Mouse (Mus musculus) G1E (cell line): ENCODE results near the gene Ugt1a6a. TPM values are rescaled to one million over a fixed set of nuclear protein-coding genes. Genes with fewer than 3 reads are reported as not detected.

ENCODE experiments used
- ATAC-seq: 2 replicates; pipeline ENCODE4 v1.8.0; 2016; ENCODE audit warnings: mild to moderate bottlenecking; ENCODE audit not compliant: insufficient number of reproducible peaks, poor library complexity, low FRiP score, severe bottlenecking; ENCODE audit errors: extremely low read depth
- DNase-seq: peaks from one replicate; pipeline ENCODE4 v3.0.0; 2012; ENCODE audit warnings: low spot score
- H3K27me3 ChIP-seq: 2 replicates; pipeline ENCODE4 v1.6.1; 2012; ENCODE audit warnings: mild to moderate bottlenecking, low read length, inconsistent platforms; ENCODE audit not compliant: insufficient read depth
- H3K36me3 ChIP-seq: replicated peaks from 2 replicates; pipeline ENCODE3; 2012; ENCODE audit warnings: mild to moderate bottlenecking, inconsistent platforms
- H3K4me1 ChIP-seq: 2 replicates; pipeline ENCODE4 v1.6.1; 2012; ENCODE audit warnings: low read depth, low read length, inconsistent platforms, mixed read lengths; ENCODE audit not compliant: insufficient read depth
- H3K4me3 ChIP-seq: 2 replicates; pipeline ENCODE4 v1.5.1; 2012; ENCODE audit warnings: low read depth, mild to moderate bottlenecking, inconsistent platforms, low read length, moderate library complexity, mixed read lengths
- H3K9me3 ChIP-seq: replicated peaks from 2 replicates; pipeline ENCODE4 v1.6.1; 2012; ENCODE audit warnings: inconsistent platforms
- CTCF ChIP-seq: IDR thresholded peaks from 2 replicates; pipeline ENCODE4 v1.5.1; 2012; ENCODE audit warnings: low read depth, low read length, inconsistent platforms, mixed read lengths
- GATA1 ChIP-seq: IDR thresholded peaks from 2 replicates; pipeline ENCODE4 v1.6.1; 2012; ENCODE audit warnings: borderline replicate concordance, low read length, inconsistent platforms, mixed read lengths
- GATA2 ChIP-seq: IDR thresholded peaks from 2 replicates; pipeline ENCODE4 v1.6.1; 2012; ENCODE audit warnings: low read depth, low read length, inconsistent platforms, borderline replicate concordance
- POLR2AphosphoS5 ChIP-seq: IDR thresholded peaks from 2 replicates; pipeline ENCODE4 v1.6.1; 2012; ENCODE audit warnings: low read depth, low read length, inconsistent platforms; ENCODE audit not compliant: insufficient replicate concordance
- TAL1 ChIP-seq: conservative IDR thresholded peaks from 2 replicates; pipeline ENCODE4 v1.6.1; 2012; ENCODE audit warnings: low read depth, low read length, inconsistent platforms, mixed read lengths
- polyA plus RNA-seq: library from polyadenylated mRNA; stranded (reverse); fragments of >175 nt; gene quantifications from 2 replicates; pipeline ENCODE4 v1.2.3, GENCODE M21; 2012
- total RNA-seq, 2 experiments: library from RNA; stranded (forward) in 1 of 2; stranded (reverse) in 1 of 2; fragments of 200-1000 nt in 1 of 2; fragments of >200 nt in 1 of 2; fragmentation: Nextera tagmentation in 1 of 2; gene quantifications; 2 replicates each; pipeline ENCODE4 v1.2.3; 2014 to 2017

The Ugt1a6a gene
- total and polyA plus RNA-seq, 3 experiments: 0.60 to 0.98 TPM; not detected in 1

DNA sequence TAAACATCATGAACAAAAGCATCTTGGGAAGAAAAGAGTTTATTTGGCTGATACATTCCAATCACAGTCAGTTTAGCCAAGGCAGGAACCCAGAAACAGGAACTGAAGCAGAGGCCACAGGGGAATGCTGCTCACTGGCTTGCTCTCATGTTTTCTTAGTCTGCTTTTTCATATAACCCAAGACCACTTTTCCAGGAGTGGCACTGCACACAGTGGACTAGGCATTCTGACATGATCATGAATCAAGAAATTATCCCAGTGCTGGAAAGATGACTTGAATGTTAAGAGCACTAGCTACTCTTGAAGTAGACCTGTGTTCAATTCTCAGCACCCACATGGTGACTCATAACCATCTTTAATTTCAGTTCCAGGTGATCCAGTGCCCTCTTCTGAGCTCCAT lies 91.1 kb downstream of the Ugt1a6a start:
- Histone ChIP-seq H3K4me1 (no peaks in the 10 kb centered on the region), H3K27me3 (no peaks in the 10 kb centered on the region), H3K4me3 (no peak overlapping the region), H3K36me3 (no peaks in the 10 kb centered on the region), H3K9me3 (no peaks in the 10 kb centered on the region)
- DNase-seq: no peak
- ATAC-seq: no peak
- TF ChIP-seq POLR2AphosphoS5 (no peak), CTCF (no peak), GATA1 (no peak), TAL1 (no peak), GATA2 (no peak)

DNA sequence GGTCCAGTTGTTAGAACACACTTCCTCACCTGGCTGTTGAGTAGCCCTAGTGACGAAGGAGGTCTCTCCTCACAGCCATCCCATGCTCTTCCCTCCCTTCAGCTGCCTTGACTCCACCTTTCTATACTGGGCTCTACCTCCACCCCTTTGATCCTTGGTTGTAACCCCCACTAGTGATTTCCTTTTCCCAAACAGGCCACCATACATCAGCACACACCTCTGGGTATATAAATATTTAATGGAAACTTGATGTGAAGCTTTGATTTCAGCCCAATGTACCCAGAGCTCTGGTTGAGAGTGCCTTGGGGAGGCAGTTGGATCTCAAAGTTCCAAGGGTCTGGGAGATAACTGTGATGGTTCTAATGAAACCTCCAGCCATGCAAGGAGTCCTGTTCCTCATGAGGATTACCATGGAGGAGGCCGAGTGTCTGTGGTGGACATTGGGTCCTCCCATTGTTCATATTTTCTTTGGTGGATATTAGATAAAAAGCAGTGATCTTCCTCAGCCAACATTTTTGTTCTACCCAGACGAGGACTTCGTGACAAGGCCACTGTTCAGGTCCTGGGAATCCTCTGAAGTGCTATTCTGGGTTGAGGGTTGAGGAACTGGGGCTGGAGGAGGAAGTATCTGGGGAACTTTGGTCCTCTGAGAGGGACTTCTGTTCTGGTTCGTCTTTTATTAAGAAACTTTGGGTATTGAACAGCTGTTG lies 92.2 kb downstream of the Ugt1a6a start, which contains the start of gene Mroh2a:
Mroh2a (plus strand) TSS at position 317 of the 710 bp plus-strand sequence.
- H3K9me3 ChIP-seq: no peaks in the 10 kb centered on the region
- no peak for TF ChIP-seq POLR2AphosphoS5
- no peak for TF ChIP-seq GATA2

DNA sequence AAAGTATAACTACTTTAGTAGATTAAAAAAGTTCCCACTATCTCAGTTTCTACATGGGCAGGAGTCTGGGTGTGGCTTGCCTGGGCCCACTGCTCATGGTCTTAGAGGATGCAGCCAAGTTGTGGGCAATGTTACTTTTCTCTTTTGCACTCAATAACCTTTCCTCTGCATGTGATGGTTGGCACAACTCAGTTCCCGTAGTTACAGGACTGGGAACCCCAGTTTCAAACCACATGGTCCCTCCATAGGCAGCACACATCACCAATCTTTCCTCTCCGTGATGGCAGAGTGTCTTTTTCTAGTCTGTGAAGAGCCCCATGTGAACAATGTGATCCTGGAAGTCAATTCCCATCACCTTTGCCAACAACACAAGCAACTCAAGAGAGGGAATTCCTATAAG lies 92.9 kb downstream of the Ugt1a6a start:
- H3K4me3 ChIP-seq: no peak overlapping the region

More for the DNA sequence above, 92.2 kb downstream of the Ugt1a6a start, which contains the start of gene Mroh2a:
- Histone ChIP-seq H3K4me3 (no peak within 1 kb of the TSS), H3K27me3 (no peaks in the 10 kb centered on the region), H3K4me1 (no peaks in the 10 kb centered on the region), H3K36me3 (no peaks in the 10 kb centered on the region)
- DNase-seq: no peak
- no peak for ATAC-seq

DNA sequence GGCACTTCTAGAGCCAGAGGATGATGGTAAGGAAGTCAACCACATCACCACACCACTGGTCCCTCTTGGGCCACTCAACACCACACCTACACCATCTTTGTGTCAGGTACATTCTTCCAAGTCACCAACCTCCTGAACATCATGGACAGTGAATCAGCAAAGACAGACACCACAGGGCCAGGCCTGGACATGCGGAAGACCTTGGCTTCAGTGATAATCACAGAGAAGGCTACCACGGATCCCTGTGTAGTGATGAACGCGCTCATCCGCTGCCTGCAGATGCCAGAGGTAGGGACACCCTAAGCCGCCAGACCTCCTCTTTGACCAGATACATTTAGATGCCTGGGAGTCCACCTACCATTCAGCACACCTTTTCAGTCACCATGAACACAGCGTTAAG lies 93.5 kb downstream of the Ugt1a6a start:
- Histone ChIP-seq H3K9me3 (no peaks in the 10 kb centered on the region), H3K36me3 (no peaks in the 10 kb centered on the region)
- no peak for ATAC-seq

More for the DNA sequence above, 92.9 kb downstream of the Ugt1a6a start:
- TF ChIP-seq GATA1 (no peak), POLR2AphosphoS5 (no peak), GATA2 (no peak), CTCF (no peak), TAL1 (no peak)
- Histone ChIP-seq H3K36me3 (no peaks in the 10 kb centered on the region), H3K4me1 (no peaks in the 10 kb centered on the region), H3K27me3 (no peaks in the 10 kb centered on the region), H3K9me3 (no peaks in the 10 kb centered on the region)
- ATAC-seq (no peak), DNase-seq (no peak)

DNA sequence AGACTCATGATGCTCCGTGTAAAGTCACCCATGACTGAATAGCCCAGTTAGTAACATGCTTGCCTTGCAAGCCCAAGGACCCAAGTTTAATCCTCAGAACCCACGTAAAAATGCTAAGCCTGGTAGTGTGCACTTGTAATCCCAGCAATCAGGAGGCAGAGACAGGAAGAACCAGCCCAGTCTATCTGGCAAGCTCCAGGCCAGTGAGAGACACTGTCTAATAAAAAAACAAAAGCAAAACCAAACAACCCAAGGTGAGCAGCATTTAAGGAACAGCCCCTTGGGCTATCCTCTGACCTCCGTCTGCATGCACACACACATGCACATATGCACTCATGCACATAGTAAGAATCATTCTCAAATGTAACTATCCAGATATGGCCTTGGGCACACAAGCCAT lies 95.0 kb downstream of the Ugt1a6a start:
- H3K9me3 ChIP-seq: no peaks in the 10 kb centered on the region
- no peaks in the 10 kb centered on the region for H3K36me3 ChIP-seq
- DNase-seq (no peak), ATAC-seq (no peak)
- no peaks in the 10 kb centered on the region for H3K4me1 ChIP-seq
- H3K4me3 ChIP-seq: no peak overlapping the region
- no peaks in the 10 kb centered on the region for H3K27me3 ChIP-seq
- TF ChIP-seq POLR2AphosphoS5 (no peak; the same call in 1 of the 2 replicates), CTCF (no peak), GATA1 (no peak), GATA2 (no peak), TAL1 (no peak)

More for the DNA sequence above, 93.5 kb downstream of the Ugt1a6a start:
- H3K4me1 ChIP-seq: no peaks in the 10 kb centered on the region
- DNase-seq: no peak
- H3K4me3 ChIP-seq: no peak overlapping the region
- no peaks in the 10 kb centered on the region for H3K27me3 ChIP-seq
- TF ChIP-seq TAL1 (no peak), CTCF (peak; percentile 2; the same call in 1 of the 2 replicates), GATA1 (no peak)

DNA sequence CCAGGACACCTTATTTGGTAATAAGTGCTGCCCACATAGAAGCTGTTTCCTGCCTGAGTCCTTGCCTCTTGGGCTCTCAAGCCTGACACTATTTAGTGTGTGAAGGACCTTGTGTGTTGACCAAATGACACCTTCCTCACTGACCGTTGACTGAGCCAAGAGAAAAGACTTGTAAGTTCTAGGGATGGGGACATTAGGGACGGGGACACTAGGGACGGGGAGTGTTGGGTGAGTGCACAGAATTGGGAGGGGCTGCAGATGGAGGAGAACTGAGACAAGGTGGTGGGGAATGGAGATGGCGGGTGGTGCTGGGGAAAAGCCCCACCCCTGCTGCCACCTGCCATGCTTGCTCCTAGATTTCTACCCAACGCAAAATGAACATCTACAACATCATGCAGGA lies 95.4 kb downstream of the Ugt1a6a start:
- Histone ChIP-seq H3K36me3 (no peaks in the 10 kb centered on the region), H3K27me3 (peaks cover 4% of the 10 kb centered on the region; the same call in 1 of the 2 replicates), H3K4me1 (no peaks in the 10 kb centered on the region), H3K4me3 (no peak overlapping the region), H3K9me3 (no peaks in the 10 kb centered on the region)
- TF ChIP-seq CTCF (no peak), GATA1 (no peak), POLR2AphosphoS5 (0 out of 2 replicates have a peak, but pooled peaks have one; percentile 29), GATA2 (no peak)
- ATAC-seq (no peak), DNase-seq (no peak)
